Mouse (Mus musculus) adrenal gland, adult (tissue): ENCODE measurements around the gene Grn.
"Not testable (repeated sequence)": the region's sequence is repeated elsewhere in the genome, so short reads cannot be mapped to it uniquely, and the experiment has no call there.

Experiments
- DNase-seq, 2 experiments: peaks; one replicate each; pipeline ENCODE4 v3.0.0; 2022 to 2023; ENCODE audit warnings: low spot score in 1 of 2; ENCODE audit not compliant: inconsistent age in 2 of 2

Gene Grn

DNA sequence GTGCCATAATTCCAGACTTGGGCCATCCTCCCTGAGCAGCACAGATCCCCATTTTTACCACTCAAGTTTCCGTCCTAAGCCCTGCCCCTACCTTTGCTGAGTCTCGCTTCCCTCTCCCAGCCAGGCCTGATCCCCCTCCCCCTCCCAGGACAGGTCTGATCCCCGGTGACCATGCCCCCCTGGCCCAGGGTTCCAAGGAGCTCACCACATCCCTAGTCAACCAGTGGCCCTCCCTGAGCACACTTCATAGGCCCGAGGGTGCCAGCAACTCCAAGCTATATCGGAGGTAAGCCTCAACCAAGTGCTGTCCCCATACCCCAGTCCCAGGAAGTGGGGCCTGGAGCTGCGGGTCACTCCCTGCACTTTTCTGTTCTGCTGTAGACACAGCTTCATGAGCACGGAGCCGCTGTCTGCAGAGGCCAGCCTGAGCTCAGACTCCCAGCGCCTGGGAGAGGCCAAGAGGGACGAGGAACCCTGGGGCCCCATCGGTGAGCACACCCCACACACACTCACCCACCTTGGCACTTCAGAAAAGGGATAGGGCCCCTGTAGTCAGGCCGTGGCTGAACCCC, 29.5 kb upstream of the Grn start:
- peak in 1 of 2 experiments; percentile 43 for DNase-seq

DNA sequence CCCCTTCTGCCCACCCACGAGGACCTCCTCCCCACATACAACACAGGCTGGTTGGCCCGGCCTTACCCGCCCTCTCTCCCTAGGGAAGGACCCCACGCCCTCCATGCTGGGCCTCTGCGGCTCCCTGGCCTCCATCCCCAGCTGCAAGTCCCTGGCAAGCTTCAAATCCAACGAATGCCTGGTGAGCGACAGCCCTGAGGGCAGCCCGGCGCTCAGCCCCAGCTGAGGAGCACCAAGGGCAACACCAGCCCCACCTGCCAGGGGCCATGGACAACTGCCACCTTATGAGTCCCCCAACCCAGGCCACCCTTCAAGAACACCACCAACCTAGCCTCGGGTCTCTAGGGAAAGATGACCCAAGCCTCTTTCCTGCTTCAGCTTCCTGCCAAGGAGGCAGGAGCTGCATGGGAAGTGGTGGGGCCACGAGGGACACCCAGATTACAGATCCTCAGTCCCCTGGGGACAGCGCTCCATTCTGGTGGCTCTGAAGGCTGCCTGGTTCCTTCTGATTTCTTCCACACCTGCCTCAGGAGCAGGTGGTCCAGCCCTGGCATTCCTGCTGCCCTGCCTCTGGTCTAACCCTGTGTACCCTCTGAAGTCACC, 28.1 kb upstream of the Grn start:
- DNase-seq = peak in 1 of 2 experiments; percentile 45

DNA sequence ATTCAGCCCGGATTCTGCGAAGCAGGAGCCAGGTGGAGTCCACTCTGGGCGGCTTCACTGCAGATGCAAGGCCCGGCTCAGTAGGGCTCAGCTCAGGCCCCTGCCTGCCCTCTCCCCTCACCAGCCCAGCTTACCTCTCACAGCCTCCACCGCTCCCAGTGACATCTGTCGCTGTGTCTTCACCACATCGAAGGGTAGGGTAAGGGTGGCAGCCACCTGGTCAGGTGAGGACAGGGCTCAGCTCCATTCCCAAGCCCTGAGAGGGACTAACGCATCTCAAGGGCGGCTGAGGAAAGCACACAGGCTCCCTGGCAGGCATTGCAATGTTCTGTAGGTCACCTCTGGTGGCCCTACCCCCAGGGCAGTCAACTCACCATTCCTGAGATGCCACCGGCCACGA, 26.5 kb upstream of the Grn start:
- peak in 1 of 2 experiments; percentile 33 for DNase-seq

DNA sequence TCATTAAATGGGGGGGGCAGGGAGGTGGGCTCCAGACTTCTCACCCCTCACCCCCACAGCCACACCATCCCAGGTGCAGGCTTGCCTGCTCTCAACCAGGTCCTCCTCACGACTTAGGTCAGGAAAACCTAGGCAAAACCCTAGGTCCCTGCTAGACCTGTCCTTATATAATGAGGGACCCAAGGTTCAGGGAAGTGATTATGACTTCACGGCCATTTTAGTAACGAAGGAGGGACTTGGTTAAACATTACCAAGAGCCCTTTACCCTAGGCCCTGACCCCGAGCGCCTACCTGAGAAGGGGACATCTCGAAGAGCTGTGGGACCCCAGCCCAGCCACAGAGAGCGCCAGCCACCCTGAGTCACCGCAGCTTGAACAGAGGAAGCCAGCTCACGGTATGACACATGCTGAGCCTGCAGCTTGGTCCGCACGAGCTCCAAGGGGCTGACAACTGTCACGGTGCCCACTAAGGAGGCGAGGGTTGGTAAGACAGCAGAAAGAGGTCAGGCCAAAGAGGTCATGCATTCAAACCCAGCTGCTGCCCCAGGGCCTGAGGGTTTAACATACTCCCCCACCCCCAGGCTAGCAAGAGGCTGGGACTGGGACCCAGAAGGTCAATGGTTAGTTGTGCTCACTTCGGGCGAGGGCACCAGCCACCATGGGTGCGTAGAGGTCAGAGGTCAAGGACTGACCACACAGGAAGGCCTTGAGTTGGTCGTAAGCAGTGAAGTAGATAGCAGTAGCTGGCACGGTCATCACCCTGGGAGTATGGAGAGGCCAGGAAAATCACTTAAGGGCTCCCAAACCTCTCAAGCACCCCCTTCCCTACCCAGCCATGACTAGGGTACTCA, 25.7 kb upstream of the Grn start:
- peak; percentile 46 to 77 for DNase-seq

DNA sequence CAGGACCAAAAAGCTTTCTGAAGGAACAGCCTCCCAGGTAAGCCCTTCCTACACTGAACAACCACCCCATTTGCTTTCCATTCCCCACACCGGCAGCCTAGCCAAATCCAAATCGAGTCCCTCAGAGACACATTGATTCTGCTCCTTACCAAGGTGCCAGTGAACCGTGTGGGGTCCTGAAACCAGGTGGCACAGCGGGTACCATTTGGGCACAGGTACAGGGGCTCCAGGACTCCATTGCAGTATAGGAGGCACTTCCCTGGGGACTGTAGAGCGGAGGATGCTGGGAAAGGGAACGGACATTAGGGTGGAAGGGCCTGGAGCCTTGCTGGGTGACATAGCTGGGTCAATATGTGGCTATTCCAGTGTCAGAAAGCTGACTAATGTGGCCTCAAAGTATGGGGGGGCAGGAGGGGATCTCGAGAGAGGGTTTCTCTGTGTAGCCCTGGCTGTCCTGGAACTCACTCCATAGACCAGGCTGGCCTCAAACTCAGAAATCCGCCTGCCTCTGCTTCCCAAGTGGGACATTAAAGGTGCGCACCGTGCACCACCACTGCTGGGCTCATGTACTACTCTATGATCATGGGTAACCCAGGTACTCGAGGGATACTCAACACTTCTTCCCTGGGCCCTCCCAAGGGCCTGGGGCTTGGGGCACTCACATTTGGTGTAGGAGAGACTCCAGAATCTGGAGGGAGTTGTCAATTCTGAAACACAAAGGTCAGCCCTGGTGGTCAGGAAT, 24.4 kb upstream of the Grn start:
- peak in 1 of 2 experiments; percentile 63 for DNase-seq

DNA sequence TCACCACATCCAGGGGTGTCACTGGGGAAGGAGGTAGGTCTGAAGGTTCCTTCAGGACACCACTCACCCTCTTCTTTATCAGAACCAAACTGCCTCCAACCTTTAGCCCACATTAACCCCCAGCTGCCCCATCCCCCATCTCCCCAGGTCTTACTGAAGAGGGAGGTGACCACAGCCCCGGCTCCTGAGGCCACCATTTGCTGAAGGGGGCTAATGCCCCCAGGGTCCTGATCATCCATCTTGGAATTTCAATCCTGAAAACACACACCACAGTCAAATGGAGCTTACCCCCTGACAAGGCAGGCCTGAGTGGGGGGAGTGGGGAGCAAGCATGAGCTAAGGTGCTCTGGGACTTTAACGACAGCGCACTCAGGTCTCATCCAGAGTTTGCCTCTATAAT, 23.7 kb upstream of the Grn start:
- peak in 1 of 2 experiments; percentile 40 for DNase-seq

DNA sequence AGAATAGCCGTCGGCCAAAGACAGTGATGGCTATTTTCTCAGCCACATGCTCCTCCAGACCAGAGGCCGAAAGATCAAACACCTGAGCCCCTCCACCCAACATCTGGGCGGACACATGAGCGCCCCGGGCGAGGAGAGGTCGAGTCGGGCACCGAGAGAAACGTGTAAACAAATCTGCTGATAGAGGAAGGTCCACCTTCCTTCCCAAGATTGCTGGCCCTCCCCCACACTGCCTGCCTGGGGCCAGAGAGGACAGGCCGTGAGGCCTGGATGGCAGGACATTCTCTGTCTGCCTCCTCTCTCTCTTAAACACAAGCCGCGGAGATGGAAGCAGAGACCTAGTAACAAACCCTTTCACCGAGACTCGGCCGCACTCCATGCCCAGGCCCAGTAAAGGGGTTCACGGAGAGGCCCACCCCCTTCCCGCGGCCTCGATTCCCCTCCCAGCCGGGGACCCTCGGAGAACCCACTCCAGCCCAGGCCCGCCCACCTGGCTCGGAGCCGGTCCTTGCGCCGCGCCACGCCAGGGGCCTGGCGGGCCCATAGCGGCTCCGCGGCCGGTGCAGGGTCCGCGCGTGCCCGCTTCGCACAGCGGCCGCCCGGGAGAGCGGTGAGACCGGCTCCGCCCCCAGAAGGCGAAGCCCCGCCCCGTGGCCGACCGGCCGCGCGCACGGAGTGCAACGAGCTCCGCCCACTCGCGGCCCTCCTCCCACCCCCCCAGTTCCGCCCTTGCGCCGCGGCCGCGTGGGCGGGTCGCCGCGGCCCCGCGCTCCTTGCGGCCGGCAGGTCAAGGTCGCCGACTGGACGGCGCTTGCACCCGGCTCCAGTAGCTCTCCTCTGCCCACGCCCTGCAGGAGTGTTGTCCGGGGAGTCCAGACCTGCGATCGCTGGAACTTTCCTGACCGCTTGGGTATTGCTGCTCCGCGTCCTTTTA, 22.9 kb upstream of the Grn start:
- peak; percentile 95 to 97 for DNase-seq

DNA sequence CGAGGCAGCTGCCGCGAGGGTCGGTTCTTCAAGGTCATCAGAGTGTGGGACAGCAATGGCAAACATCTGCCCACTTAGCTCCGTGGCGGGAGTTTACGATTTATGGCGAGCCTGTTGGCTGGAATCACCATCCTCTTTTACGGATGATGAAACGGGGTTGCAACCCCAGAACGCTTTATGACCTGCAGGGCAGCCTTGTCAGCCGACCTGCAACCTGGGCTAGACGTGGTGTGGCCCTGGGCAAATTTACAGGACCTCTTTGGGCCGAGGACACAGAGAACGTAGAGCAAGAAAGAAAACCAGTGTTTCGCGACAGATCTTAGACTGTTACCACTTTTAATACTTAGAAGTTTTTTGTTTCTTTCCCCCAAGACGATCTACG, 22.3 kb upstream of the Grn start, which contains the start of gene Slc25a39:
Slc25a39 (minus strand) TSS at position 113 of the 382 bp plus-strand sequence.
- no peak for DNase-seq

DNA sequence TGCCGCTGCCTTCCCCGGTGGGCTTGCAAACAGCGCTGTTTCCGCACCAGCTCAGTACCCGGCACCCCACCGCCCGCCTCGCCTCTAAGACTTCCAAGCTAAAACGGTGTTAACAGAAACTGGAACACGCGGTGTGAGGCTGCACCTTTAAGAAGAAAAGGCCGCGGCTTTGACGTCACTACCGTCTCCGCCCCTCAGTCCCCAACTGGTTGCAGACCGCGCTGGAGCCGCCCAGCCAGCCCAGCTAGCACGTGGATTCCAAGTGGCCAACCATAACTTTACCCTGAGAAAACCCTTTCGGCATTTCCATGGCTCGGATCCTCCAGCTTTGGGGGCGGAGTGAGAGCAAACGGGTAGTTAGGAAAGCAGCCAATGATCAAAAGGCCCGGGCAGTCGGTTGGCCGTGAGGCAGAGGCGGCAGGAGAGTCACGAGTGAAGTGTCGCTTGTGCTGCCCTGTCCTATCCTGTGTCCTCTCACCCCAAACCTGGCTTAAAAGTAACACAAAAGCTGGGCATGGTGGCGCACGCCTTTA, 21.7 kb upstream of the Grn start:
- peak; percentile 98 to 99 for DNase-seq

DNA sequence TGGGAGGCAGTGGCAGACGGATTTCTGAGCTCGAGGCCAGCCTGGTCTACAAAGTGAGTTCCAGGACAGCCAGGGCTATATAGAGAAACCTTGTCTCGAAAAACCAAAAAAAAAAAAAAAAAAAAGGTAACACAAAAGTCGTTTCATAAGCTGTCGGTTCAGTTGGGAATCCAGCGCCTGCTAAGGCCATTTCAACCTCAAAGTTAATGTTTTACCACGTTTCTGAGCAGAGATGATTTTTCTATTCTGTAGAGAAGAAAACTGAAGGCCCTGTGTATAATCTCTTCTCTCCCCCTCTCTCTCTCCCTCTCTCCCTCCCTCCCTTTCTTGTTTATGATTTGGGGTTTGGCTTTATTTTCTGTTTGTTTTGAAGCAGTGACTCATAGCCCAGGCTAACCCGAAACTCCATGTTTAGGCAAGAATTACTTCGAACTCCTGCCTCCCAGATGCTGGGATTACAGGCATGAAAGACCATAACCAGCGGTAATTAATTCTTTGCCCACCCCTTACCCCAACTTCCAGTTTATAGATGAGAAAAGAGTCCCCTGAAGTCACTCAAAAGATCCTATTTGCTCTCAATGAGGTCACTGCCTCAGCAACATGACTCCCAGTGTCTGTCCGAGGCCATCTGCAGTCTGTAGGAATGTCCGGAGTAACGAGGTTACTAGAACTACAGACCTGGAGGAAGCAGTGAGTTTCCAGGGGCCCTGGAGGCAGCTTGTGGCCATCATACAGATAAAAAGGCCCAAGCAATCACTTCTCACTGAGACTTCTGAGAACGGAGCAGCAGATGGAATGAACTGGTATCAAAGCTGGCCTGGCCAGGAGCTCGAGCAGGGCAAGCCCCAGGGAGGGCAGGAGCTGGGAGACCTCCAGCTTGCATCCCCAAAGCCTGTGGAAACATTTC, 21.0 kb upstream of the Grn start:
- DNase-seq = peak; percentile 26 to 69

DNA sequence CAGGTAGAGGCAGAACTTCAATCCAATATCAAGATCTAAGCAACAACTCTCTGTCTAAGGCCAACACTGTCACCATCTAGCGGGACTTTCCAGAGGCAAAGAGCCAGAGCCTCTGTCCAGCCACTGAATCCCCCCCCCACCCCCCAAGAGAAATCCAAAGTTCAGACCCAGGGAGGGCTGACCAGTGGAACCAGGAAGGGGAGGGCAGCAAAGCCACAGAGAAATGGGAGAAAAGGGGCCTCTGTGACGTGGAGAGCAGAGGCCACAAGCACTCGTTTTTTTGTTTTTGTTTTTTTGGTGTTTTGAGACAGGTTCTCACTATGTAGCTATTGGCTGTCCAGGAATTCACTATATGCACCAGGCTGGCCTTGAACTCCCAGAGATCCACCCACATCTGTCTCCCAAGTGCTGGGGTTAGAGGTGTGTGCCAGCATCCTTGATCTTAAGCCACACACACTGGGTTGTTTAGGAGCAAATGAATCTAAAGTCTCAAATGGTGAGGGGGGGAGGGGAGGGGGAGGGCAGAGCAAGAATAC, 20.3 kb upstream of the Grn start:
- DNase-seq = peak in 1 of 2 experiments; percentile 8

DNA sequence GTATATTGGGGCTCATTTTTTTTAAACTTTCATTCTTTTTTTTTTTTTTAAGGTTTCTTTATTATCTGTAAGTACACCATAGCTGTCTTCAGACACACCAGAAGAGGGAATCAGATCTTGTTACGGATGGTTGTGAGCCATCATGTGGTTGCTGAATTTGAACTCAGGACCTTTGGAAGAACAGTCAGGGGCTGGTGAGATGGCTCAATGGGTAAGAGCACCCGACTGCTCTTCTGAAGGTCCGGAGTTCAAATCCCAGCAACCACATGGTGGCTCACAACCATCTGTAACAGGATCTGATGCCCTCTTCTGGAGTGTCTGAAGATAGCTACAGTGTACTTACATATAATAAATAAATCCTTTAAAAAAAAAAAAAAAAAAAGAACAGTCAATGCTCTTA, 19.8 kb upstream of the Grn start:
- DNase-seq = not testable (repeated sequence)

DNA sequence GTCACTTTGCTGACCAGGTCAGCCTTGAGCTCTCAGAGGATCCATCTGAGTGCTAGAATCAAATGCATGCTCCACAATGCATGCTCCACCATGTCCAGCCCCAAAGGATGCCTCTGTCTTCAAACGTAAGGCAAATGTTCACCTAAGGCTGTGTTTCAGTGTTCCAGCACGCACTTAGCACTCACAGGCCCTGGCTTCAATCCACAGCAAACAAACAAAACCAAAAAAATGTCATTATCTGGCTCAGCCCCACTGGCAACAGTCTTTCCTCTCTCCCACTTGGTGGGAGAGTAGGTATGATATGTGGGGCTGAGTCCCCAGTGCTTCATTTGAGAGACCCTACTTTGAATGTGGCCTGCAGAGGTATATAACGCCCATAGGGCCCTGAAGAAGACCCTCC, 19.1 kb upstream of the Grn start:
- DNase-seq = peak in 1 of 2 experiments; percentile 11

DNA sequence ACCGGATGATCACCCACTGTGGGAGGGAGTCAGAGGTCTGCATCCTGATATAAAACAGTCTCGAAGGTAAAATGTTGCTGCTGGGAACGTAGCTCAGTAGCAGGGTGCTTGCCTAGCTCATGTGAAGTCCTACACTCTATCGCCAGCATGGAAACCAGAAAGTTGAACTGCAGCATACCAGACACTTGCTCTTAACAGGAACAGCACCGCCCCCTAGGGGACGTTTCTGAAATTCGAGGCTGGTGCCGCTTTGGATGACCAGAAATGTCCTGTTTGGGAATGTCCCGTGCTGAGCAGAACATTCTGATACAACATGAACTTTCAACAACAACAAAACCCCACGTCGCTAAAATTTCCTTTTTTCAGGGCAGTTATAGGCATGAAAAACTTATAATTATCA, 18.4 kb upstream of the Grn start:
- DNase-seq = peak; percentile 92 to 97

DNA sequence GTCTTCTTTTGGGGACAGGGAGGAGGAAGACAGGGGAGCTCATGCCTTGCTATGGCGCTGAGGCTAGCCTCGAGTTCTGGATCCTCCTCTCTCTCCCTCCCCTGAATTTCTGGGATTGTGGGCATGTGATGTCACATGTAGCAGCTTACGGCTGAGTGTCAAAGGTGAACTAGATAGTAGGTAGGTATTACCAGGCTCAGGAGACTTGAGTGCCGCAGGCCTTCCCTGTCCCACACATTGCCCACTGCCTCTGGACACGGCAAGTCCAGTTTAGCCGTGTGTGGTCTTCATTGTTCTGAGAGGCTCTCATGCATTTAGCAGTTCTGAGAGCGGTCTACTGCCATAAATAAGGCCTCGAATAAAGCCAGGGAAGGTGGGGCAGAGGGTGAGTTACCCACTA, 17.1 kb upstream of the Grn start:
- peak in 1 of 2 experiments; percentile 17 for DNase-seq

DNA sequence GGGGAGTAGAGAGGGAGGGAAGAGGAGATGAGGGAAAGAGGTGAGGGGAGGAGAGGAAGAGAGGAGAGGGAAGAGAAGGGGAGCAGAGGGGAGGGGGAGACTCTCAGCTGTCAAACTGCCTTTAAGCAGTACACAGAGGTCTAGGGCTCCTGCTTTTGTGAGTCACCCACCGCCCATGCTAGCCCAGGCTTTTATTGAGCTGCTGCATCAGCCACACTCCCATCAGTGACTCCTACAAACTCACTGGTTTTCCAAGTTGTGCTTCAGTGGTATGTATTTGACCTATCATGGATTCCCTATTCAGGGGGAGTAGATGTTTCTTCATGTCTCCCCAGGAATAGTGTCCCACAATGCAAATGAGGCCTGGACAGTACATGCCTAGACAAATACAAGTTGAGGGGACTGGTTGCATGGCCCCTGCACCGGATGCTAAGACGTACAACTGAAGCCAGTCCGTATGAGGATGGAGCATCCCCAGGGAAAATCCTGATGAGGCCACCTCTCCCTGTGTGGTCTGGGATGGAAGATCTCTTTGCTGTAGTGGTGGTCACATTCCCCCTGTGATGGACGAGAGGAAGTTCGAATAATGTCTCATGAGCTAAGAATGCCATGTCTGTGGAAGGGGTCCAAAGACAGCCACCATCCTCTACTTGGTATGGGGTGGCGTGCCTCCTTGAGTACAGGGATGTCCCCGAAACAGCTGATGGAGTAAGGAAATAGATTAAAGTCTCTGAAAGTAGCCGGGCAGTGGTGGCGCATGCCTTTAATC, 14.9 kb upstream of the Grn start:
- no peak for DNase-seq

DNA sequence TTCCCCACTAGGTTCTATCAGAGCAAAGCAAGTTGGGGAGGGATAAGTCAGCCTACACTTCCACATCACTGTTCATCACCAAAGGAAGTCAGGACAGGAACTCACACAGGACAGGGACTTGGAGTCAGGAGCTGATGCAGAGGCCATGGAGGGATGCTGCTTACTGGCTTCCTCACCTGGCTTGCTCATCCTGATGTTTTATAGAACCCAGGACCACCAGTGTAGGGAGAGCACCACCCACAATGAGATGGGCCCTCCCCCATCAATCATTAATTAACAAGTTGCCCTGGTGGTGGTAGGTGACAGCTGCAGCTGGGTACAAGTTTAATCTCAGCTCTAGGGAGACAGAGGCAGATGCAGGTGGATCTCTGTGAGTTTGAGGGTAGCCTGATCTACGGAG, 13.0 kb upstream of the Grn start:
- no peak for DNase-seq

DNA sequence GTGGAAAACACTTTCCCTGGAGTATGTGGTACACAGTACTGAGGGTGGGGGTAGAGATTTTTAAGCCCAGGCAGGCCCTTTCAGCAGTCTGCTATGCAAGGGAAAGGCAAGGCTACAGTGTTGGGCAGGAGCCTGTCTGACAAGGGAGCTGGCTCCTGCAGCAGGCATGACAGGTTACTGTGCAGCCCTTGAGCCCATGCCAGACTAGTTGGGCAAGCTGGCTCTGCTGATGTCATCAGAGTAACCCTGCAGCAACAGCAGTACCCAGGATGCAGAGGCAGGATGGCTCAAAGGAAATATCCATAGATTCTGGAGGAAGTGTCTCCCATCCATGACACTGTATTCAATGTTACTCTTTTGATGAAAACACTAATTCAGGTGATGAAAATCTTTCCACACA, 11.2 kb upstream of the Grn start:
- peak; percentile 67 to 91 for DNase-seq
